Mouse (Mus musculus) ES-E14 (cell line): ENCODE data around the gene Hsh2d. TPM values are rescaled to one million over a fixed set of nuclear protein-coding genes. Genes with fewer than 3 reads are reported as not detected.

Experiments
- DNase-seq: peaks from one replicate; pipeline ENCODE4 v3.0.0-alpha.2; 2013; ENCODE audit warnings: low read depth, low spot score
- H3K27ac ChIP-seq: 2 replicates; pipeline ENCODE4 v1.5.1; 2012; ENCODE audit warnings: low read depth, mild to moderate bottlenecking, low read length, moderate library complexity, mixed read lengths; ENCODE audit not compliant: poor library complexity, insufficient read depth, severe bottlenecking
- H3K36me3 ChIP-seq: 2 replicates; pipeline ENCODE4 v1.6.1; 2012; ENCODE audit warnings: mild to moderate bottlenecking, low read length, moderate library complexity, mixed read lengths; ENCODE audit not compliant: control insufficient read depth, poor library complexity, insufficient read depth, severe bottlenecking
- H3K4me1 ChIP-seq, 2 experiments: fragments of 150-350 bp in 1 of 2; sonication (generic) in 1 of 2; 2 replicates each; pipeline ENCODE4 v1.6.1; 2012; ENCODE audit warnings: low read length in 2 of 2, mild to moderate bottlenecking in 1 of 2, mixed read lengths in 1 of 2; ENCODE audit not compliant: control insufficient read depth in 2 of 2, insufficient read depth in 2 of 2, poor library complexity in 1 of 2
- H3K4me3 ChIP-seq, 2 experiments: fragments of 150-350 bp in 1 of 2; sonication (generic) in 1 of 2; 2 replicates each; pipeline ENCODE4 v1.5.1; 2012; ENCODE audit warnings: low read length in 2 of 2, low read depth in 1 of 2, mild to moderate bottlenecking in 1 of 2, mixed read lengths in 1 of 2; ENCODE audit not compliant: insufficient read depth in 1 of 2, poor library complexity in 1 of 2, severe bottlenecking in 1 of 2
- H3K9ac ChIP-seq: 2 replicates; pipeline ENCODE4 v1.6.1; 2012; ENCODE audit warnings: low read depth, mild to moderate bottlenecking, low read length, mixed read lengths; ENCODE audit not compliant: poor library complexity, insufficient read depth, severe bottlenecking
- H3K9me3 ChIP-seq: fragments of 150-350 bp; sonication (generic); 2 replicates; pipeline ENCODE4 v1.6.1; 2012; ENCODE audit warnings: low read depth, mild to moderate bottlenecking, low read length; ENCODE audit not compliant: control insufficient read depth, insufficient read depth
- CHD2 ChIP-seq: IDR thresholded peaks from 2 replicates; pipeline ENCODE4 v1.6.1; 2014; ENCODE audit warnings: mild to moderate bottlenecking, low read depth, low read length, inconsistent platforms
- HCFC1 ChIP-seq: IDR thresholded peaks from 2 replicates; pipeline ENCODE4 v1.6.1; 2012; ENCODE audit warnings: low read length, inconsistent platforms, borderline replicate concordance; ENCODE audit not compliant: insufficient read depth
- MAFK ChIP-seq: IDR thresholded peaks from 2 replicates; pipeline ENCODE4 v1.6.1; 2014; ENCODE audit warnings: mild to moderate bottlenecking, low read depth, low read length, inconsistent platforms; ENCODE audit not compliant: insufficient read depth
- ZC3H11A ChIP-seq: IDR thresholded peaks from 2 replicates; pipeline ENCODE4 v1.6.1; 2012; ENCODE audit warnings: low read depth, mild to moderate bottlenecking, inconsistent platforms, low read length, borderline replicate concordance
- ZNF384 ChIP-seq: IDR thresholded peaks from 2 replicates; pipeline ENCODE4 v1.6.1; 2012; ENCODE audit warnings: low read depth, low read length, inconsistent platforms
- in situ Hi-C, 2 experiments: fragments of 600-800 bp; cut with MboI; formaldehyde crosslinking; loops; one replicate each; pipeline ENCODE4 v1.15.1; 2025; ENCODE audit warnings: low sequenced_read_pairs in 2 of 2, inconsistent platforms in 1 of 2; ENCODE audit not compliant: unreplicated experiment in 2 of 2
- total RNA-seq: library from RNA; depleted of rRNA; stranded (reverse); fragments of 300-350 nt; gene quantifications from 2 replicates; pipeline ENCODE4 v1.2.3, GENCODE M21; 2012

Gene Hsh2d
- total RNA-seq, 1 experiment, result 0.45 TPM

DNA sequence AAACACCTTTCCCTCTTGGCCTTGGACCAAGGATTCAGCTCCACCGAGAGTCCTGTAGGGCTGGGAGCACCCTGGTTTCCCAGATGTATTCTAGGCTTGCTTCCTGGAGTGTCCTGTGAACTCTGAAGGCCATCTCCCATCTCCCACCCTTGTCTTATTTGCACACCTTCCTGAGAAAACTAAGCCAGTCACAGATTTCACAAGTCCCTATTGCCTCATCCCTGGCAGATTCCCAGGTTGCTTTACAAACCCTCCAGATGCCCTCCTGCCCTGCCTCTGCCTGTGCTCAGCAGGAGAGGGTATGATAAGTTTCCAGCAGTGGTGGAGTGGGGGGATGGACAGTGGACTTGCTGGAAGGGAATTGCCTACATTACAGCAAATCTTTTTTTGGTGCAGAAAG lies 43.4 kb upstream of the Hsh2d start:
- TF ChIP-seq CHD2, result no peak
- no peak for TF ChIP-seq HCFC1
- TF ChIP-seq MAFK, result no peak
- TF ChIP-seq ZNF384, result no peak
- no peak for TF ChIP-seq ZC3H11A
- no peak overlapping the region for H3K9ac ChIP-seq
- peaks cover 11% of the 10 kb centered on the region for H3K36me3 ChIP-seq
- in situ Hi-C loops, result no loop called here
- H3K4me3 ChIP-seq, result no peak overlapping the region
- H3K9me3 ChIP-seq, result no peaks in the 10 kb centered on the region
- peaks cover 2 to 5% of the 10 kb centered on the region in 2 experiments; a peak in 2 of 4 replicates for H3K4me1 ChIP-seq
- no peak for DNase-seq
- H3K27ac ChIP-seq, result no peak overlapping the region

DNA sequence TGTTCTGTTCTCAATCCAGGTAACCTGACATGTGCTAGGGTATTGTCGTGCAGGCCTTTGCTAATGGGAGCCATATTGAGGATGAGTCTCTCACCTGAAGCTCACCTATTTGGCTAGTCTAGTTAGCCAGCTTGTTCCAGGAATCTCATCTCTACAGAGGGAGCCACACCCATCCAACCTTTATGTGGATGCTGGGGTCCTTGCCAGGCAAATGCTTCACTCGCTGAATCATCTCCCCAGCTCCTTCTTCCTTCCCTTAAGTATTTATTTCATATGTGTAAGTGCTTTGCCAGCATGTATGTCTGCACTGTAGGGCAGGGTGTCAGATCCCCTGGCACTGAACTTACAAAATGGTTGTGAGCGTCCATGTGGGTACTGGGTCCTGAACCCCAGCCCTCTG lies 42.9 kb upstream of the Hsh2d start:
- in situ Hi-C loops, result no loop called here
- no peaks in the 10 kb centered on the region for H3K9me3 ChIP-seq
- H3K9ac ChIP-seq, result no peak overlapping the region
- H3K36me3 ChIP-seq, result peaks cover 14% of the 10 kb centered on the region
- peaks cover 2 to 7% of the 10 kb centered on the region in 2 experiments; a peak in 2 of 4 replicates for H3K4me1 ChIP-seq
- H3K4me3 ChIP-seq, result no peak overlapping the region
- H3K27ac ChIP-seq, result no peak overlapping the region
- TF ChIP-seq ZC3H11A, result no peak
- no peak for TF ChIP-seq ZNF384
- TF ChIP-seq HCFC1, result no peak
- no peak for TF ChIP-seq MAFK
- no peak for TF ChIP-seq CHD2
- DNase-seq, result no peak

DNA sequence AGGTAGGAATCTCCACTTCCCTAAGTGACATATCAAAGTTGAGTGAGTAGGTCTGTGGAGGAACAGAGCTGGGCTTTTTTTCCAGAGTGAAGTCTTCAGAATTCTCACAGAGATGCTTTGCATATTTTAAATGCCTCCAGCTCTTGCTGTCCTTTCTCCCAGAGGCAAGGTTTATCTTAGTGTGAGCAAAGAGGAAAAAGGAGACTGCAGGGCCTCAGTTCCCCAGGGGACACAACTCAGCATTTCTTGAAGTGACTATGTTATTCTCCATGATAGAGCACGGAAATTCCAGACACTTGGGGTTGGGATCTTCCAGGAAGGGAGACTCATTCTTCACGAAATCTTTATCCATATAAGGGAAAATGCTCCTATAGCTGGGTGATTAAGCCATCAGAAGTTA lies 42.2 kb upstream of the Hsh2d start:
- Histone ChIP-seq H3K4me3 (no peak overlapping the region), H3K9ac (no peak overlapping the region), H3K36me3 (peaks cover 16% of the 10 kb centered on the region), H3K27ac (no peak overlapping the region), H3K9me3 (no peaks in the 10 kb centered on the region), H3K4me1 (peaks cover 2 to 7% of the 10 kb centered on the region in 2 experiments; a peak in 2 of 4 replicates)
- in situ Hi-C loops, result no loop called here
- TF ChIP-seq MAFK, result 0 out of 2 replicates have a peak, but pooled peaks have one; percentile 14
- no peak for TF ChIP-seq ZNF384
- DNase-seq, result no peak

DNA sequence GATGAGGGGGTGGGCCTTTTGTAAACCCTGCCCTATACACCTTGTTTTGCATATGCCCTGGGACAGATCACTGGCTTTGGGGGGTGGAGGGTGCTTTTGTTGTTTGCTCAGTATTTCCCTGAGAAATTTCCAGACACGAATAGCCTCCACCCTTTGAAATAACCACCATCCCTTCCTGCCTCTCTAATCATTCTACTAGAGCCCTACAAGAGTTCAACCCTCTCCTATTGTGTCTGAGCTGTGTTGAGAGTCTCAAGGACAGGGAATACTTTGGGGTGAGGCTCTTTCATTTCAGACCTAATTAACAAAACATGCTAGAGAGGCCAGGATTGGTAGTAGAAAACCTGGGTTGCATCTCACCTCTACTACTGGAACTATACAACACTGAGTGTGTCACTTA lies 40.4 kb upstream of the Hsh2d start:
- TF ChIP-seq ZC3H11A (no peak), ZNF384 (no peak), CHD2 (no peak), MAFK (no peak), HCFC1 (no peak)
- peaks cover 17% of the 10 kb centered on the region for H3K36me3 ChIP-seq
- no peak overlapping the region; the same call in 1 of the 2 replicates for H3K27ac ChIP-seq
- H3K9me3 ChIP-seq, result no peaks in the 10 kb centered on the region
- in situ Hi-C loops, result no loop called here
- DNase-seq, result no peak
- H3K9ac ChIP-seq, result no peak overlapping the region
- H3K4me3 ChIP-seq, result no peak overlapping the region
- H3K4me1 ChIP-seq, result peaks cover 2 to 7% of the 10 kb centered on the region in 2 experiments; a peak in 2 of 4 replicates

DNA sequence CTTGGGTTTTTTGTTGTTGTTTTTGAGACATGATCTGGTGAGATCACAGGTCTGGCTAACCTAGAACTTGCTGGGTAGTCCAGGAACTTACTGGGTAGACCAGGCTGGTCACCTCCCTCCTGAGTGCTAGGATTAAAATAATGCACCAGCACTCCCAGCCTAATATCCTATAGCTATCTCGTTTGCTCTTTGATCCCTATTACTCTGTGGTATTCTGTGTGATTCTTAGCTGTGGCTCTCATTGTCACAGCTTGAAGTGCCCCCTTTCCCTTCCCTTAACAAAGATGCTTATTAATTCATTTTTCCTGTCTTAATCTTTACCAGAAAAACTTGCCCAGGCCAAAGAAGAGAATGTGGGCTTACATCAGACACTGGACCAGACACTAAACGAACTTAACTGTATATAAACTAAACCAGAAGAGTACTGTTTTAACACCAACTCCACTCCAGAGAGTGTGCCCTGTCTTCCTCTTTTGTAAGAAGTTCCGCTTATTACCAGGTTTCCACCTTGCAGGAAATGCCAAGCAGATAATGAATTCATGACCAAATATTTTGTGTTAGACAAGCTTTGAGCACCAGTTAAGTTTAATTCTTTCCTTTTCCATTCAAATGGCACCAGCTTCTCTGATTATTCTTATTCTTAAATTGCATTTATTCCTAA lies 37.9 kb upstream of the Hsh2d start:
- in situ Hi-C loops, result no loop called here
- H3K36me3 ChIP-seq, result peaks cover 11% of the 10 kb centered on the region

More for the DNA sequence above, 37.9 kb upstream of the Hsh2d start:
- DNase-seq, result no peak
- Histone ChIP-seq H3K9me3 (no peaks in the 10 kb centered on the region), H3K27ac (no peak overlapping the region; the same call in 1 of the 2 replicates), H3K4me3 (no peak overlapping the region), H3K4me1 (peaks cover 2 to 4% of the 10 kb centered on the region in 2 experiments; a peak in 2 of 4 replicates), H3K9ac (no peak overlapping the region)
- TF ChIP-seq MAFK, result no peak
- no peak for TF ChIP-seq ZC3H11A
- no peak for TF ChIP-seq ZNF384
- no peak for TF ChIP-seq HCFC1
- TF ChIP-seq CHD2, result no peak
